Mouse (Mus musculus) heart, postnatal 0 days (tissue): ENCODE results near the gene Lin52. TPM values are rescaled to one million over a fixed set of nuclear protein-coding genes. Genes with fewer than 3 reads are reported as not detected.

ENCODE experiments used
- ATAC-seq: fragments of 200-750 bp; cut with Nextera tagmentation; 2 replicates; pipeline ENCODE4 v1.8.0; 2017; ENCODE audit warnings: low read depth, moderate number of reproducible peaks, moderate library complexity; ENCODE audit not compliant: insufficient read depth
- DNase-seq: peaks from one replicate; pipeline ENCODE4 v3.0.0-alpha.2; 2016; ENCODE audit warnings: low spot score
- H3K27ac ChIP-seq: fragments of 300-500 bp; sonication (generic); 2 replicates; pipeline ENCODE4 v1.5.1; 2014; ENCODE audit warnings: low read depth, mild to moderate bottlenecking
- H3K27me3 ChIP-seq: fragments of 300-500 bp; sonication (generic); 2 replicates; pipeline ENCODE4 v1.6.1; 2014; ENCODE audit warnings: low read length, mixed read lengths; ENCODE audit not compliant: control insufficient read depth, insufficient read depth
- H3K36me3 ChIP-seq: fragments of 300-500 bp; sonication (generic); replicated peaks from 2 replicates; pipeline ENCODE4 v1.6.1; 2014; ENCODE audit warnings: low read length, mixed read lengths; ENCODE audit not compliant: control insufficient read depth, insufficient read depth
- H3K4me1 ChIP-seq: fragments of 300-500 bp; sonication (generic); 2 replicates; pipeline ENCODE4 v1.6.1; 2014; ENCODE audit warnings: antibody characterized with exemption; ENCODE audit not compliant: control insufficient read depth, insufficient read depth
- H3K4me2 ChIP-seq: fragments of 300-500 bp; sonication (generic); 2 replicates; pipeline ENCODE4 v1.6.1; 2014; ENCODE audit warnings: low read depth, mild to moderate bottlenecking, low read length, moderate library complexity
- H3K4me3 ChIP-seq: fragments of 300-500 bp; sonication (generic); 2 replicates; pipeline ENCODE4 v1.5.1; 2014; ENCODE audit warnings: low read depth, low read length
- H3K9ac ChIP-seq: fragments of 300-500 bp; sonication (generic); replicated peaks from 2 replicates; pipeline ENCODE4 v1.6.1; 2014; ENCODE audit warnings: low read depth, low read length, mixed read lengths
- H3K9me3 ChIP-seq: fragments of 300-500 bp; sonication (generic); replicated peaks from 2 replicates; pipeline ENCODE4 v1.6.1; 2016; ENCODE audit warnings: low read length; ENCODE audit not compliant: control insufficient read depth
- CTCF ChIP-seq: IDR thresholded peaks from 2 replicates; pipeline ENCODE4 v1.5.1; 2016; ENCODE audit warnings: antibody characterized with exemption, control low read depth, low read depth
- EP300 ChIP-seq: IDR thresholded peaks from 2 replicates; pipeline ENCODE4 v1.6.1; 2016; ENCODE audit warnings: antibody characterized with exemption, low read depth
- WGBS: fragments of 180-500 bp; shearing (Covaris S2); extraction: QIAGEN DNeasy Blood & Tissue Kit; methylation state at CpG from one replicate; pipeline ENCODE4 v1.1.7; 2014; 5-methylcytosine and 5-hydroxymethylcytosine counted together
- polyA plus RNA-seq: library from polyadenylated mRNA; unstranded; fragments of >200 nt; fragmentation: Nextera tagmentation; extraction: Ambion mirVana; gene quantifications from 2 replicates; pipeline ENCODE4 v1.2.1, GENCODE M21; 2015
- total RNA-seq: library from RNA; depleted of rRNA; stranded (reverse); fragments of >200 nt; gene quantifications from 2 replicates; pipeline ENCODE4 v1.2.3, GENCODE M21; 2014; ENCODE audit warnings: low replicate concordance; rRNA removed

Gene Lin52
- total RNA-seq (11.1 and 23.7 TPM in 2 replicates), polyA plus RNA-seq (12.4 and 14.3 TPM in 2 replicates)

GRCm38 (mm10) chr12:84450718-84451646 is at the start of gene Lin52, which contains the start of gene Aldh6a1:
Gene Lin52, plus strand, starts transcription at chr12:84451422.
Gene Aldh6a1, minus strand, starts transcription at chr12:84451004.
- peak within 1 kb of the TSS; percentile 72 for H3K4me2 ChIP-seq
- peak; percentile 95 for ATAC-seq
- no peaks in the 10 kb centered on the region for H3K9me3 ChIP-seq
- peaks cover 21% of the 10 kb centered on the region for H3K4me1 ChIP-seq
- TF ChIP-seq CTCF (no peak), EP300 (peak; percentile 83)
- no peaks in the 10 kb centered on the region for H3K27me3 ChIP-seq
- DNase-seq: peak; percentile 100
- H3K4me3 ChIP-seq: peak within 1 kb of the TSS; percentile 65
- peak within 1 kb of the TSS; percentile 72 for H3K9ac ChIP-seq
- H3K36me3 ChIP-seq: no peaks in the 10 kb centered on the region
- under 1% methylated on average over 48 of the region's 49 CpGs for WGBS
- peak within 1 kb of the TSS; percentile 96 for H3K27ac ChIP-seq

DNA sequence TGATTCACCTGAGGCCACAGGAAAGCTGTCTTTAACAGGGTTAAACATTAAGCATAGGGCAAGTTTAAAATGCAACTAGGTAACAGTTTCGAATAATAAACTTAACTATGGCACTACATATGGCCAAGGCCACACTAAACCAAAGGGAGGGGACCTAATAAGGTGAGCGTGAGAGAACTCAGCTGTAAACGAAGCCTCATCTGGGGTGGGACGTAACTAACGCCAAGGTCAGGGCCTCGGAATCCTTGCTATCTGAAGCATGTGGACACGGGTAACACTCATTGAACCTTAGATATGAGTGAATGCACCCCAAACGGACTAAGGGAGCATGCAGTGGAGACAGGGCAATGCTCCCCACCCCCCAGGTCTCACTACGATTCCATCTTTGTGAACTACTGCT is 48.3 kb upstream of the Lin52 start:
- Histone ChIP-seq H3K4me3 (no peak overlapping the region), H3K4me1 (no peaks in the 10 kb centered on the region), H3K27ac (no peak overlapping the region), H3K9me3 (no peaks in the 10 kb centered on the region), H3K36me3 (no peaks in the 10 kb centered on the region), H3K9ac (no peak overlapping the region), H3K4me2 (no peak overlapping the region), H3K27me3 (no peaks in the 10 kb centered on the region)
- ATAC-seq (peak; percentile 44; the same call in 1 of the 2 replicates), DNase-seq (no peak)
- 44% methylated on average over 9 of the region's 9 CpGs for WGBS
- TF ChIP-seq CTCF: no peak
- no peak for TF ChIP-seq EP300

GRCm38 (mm10) chr12:84404541-84404940 is 46.7 kb upstream of the Lin52 start:
- TF ChIP-seq CTCF: no peak
- no peak for TF ChIP-seq EP300
- Histone ChIP-seq H3K4me2 (no peak overlapping the region), H3K4me3 (no peak overlapping the region), H3K36me3 (no peaks in the 10 kb centered on the region), H3K9ac (no peak overlapping the region), H3K9me3 (no peaks in the 10 kb centered on the region), H3K27ac (no peak overlapping the region), H3K27me3 (no peaks in the 10 kb centered on the region), H3K4me1 (no peaks in the 10 kb centered on the region)
- DNase-seq: no peak
- no peak for ATAC-seq
- WGBS: 93% methylated on average over 6 of the region's 6 CpGs

- no peaks in the 10 kb centered on the region for H3K9me3 ChIP-seq
- no peaks in the 10 kb centered on the region for H3K36me3 ChIP-seq
- no peaks in the 10 kb centered on the region for H3K27me3 ChIP-seq
- H3K4me2 ChIP-seq: no peak overlapping the region
- no peak for TF ChIP-seq EP300
- peak; percentile 16; the same call in 1 of the 2 replicates for TF ChIP-seq CTCF
- no peak overlapping the region for H3K27ac ChIP-seq
- 66% methylated on average over 4 of the region's 4 CpGs for WGBS
- ATAC-seq (no peak), DNase-seq (no peak)
- no peaks in the 10 kb centered on the region for H3K4me1 ChIP-seq
- H3K9ac ChIP-seq: no peak overlapping the region
- H3K4me3 ChIP-seq: no peak overlapping the region
These were observed 44.0 kb upstream of the Lin52 start for GRCm38 (mm10) chr12:84407259-84407658.

- no peaks in the 10 kb centered on the region for H3K27me3 ChIP-seq
- no peaks in the 10 kb centered on the region for H3K4me1 ChIP-seq
- H3K27ac ChIP-seq: peak overlapping the region; percentile 91
- H3K9me3 ChIP-seq: no peaks in the 10 kb centered on the region
- no peak for TF ChIP-seq CTCF
- TF ChIP-seq EP300: no peak
- H3K9ac ChIP-seq: peak overlapping the region; percentile 74
- H3K4me3 ChIP-seq: peak overlapping the region; percentile 66
- WGBS: 1% methylated on average over 41 of the region's 52 CpGs
- no peaks in the 10 kb centered on the region for H3K36me3 ChIP-seq
- DNase-seq (no peak), ATAC-seq (peak; percentile 63)
- H3K4me2 ChIP-seq: peak overlapping the region; percentile 97
These were observed 43.1 kb upstream of the Lin52 start for GRCm38 (mm10) chr12:84407874-84408818.
